Mouse (Mus musculus) brain, embryonic 18.5 days (tissue): ENCODE data around the gene Lman1l.

Source experiments
- DNase-seq: peaks from one replicate; pipeline ENCODE4 v3.0.0-alpha.2; 2012; ENCODE audit warnings: low read depth, low spot score

Lman1l gene

GRCm38 (mm10) chr9:57617556-57618169, 2.9 kb downstream of the Lman1l start:
- no peak for DNase-seq

DNA sequence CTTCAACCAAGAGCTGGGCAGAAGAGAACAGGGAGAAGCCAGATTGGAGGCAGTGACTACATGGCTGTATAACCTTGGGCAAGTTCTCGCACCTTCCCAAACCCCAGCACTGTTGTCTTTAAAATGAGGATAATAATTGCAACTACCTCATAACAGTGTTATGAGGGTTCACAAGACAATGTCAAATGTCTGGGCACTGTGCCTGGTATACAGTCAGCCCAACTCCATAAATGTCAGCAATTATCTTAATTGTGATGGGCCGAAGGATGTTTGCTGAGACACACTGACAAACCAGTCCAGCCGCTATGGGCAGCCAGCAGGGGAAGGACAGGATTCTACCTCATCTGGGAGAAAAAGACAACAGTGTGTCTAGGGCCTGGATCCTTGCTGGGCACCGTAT, 5.8 kb downstream of the Lman1l start:
- DNase-seq: no peak

- DNase-seq: no peak
These were observed 6.6 kb downstream of the Lman1l start for GRCm38 (mm10) chr9:57613975-57614374.

GRCm38 (mm10) chr9:57612587-57612986, 8.0 kb downstream of the Lman1l start:
- no peak for DNase-seq

GRCm38 (mm10) chr9:57610359-57610826, 10.2 kb downstream of the Lman1l start:
- DNase-seq: no peak

DNA sequence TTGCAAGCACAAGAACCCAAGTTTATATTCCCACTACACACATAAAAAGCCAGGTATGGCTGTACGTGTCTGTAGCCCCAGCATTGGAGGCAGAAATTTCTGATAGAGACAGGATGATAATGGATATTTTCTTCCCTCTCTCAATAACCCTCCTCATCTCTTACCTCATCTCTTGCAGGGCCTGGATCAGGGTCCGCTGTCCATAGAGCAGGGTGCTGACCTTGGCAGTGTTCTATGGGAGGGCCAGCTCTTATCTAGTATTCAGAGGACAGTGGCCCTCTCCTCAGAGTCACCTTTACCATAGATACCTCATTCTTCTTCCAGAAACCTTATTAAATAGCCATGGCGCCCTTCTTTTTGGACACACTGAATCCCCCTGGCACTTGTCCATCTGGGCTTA, 10.8 kb downstream of the Lman1l start:
- DNase-seq: no peak

- no peak for DNase-seq
These were observed 14.3 kb downstream of the Lman1l start, which contains the start of gene Cplx3 for GRCm38 (mm10) chr9:57606139-57606851. Gene Cplx3, minus strand, starts transcription at chr9:57606281.

DNA sequence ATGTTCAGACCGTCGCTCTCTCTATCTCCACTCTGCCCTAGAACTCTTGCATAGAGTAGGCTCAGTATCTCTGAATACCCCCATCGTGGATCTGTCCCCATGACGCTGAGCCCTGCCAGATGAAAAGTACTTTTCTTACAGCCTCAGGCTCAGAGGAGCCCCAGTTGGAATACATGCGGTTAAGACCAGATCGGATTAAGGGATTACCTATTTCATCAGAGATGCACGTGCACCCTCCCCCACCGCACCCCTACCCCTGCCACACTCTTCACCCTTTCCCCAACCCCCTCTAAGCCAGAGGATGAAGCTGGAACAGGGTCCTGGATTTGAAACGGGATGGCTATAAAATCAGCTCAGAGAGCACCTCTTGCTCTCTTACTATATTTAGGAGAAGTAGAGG, 15.1 kb downstream of the Lman1l start:
- DNase-seq: no peak

GRCm38 (mm10) chr9:57604875-57605274, 15.7 kb downstream of the Lman1l start:
- DNase-seq: no peak

GRCm38 (mm10) chr9:57602098-57602497, 18.5 kb downstream of the Lman1l start:
- no peak for DNase-seq

DNA sequence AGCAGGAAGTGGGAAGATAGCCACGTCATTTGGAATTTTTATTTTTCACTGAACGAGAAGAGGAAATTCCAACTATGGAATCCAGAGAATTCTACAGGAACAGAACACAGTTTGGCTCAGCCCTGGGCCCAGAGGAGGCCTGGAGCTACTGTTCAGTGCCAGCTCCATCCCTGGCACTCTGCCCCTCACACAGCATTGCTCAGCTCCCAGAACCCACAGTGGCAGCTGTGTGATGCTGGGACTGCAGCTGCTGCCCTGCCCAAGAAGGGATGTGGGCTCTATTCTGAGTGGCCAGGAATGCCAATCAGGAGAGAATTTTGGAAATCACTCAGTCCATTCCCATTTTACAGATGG, 19.2 kb downstream of the Lman1l start:
- no peak for DNase-seq

- no peak for DNase-seq
These were observed 19.8 kb downstream of the Lman1l start for GRCm38 (mm10) chr9:57600620-57601352.

GRCm38 (mm10) chr9:57598851-57599563, 21.6 kb downstream of the Lman1l start:
- DNase-seq: no peak

- DNase-seq: no peak
These were observed 22.6 kb downstream of the Lman1l start for GRCm38 (mm10) chr9:57597929-57598382.

GRCm38 (mm10) chr9:57597265-57597664, 23.3 kb downstream of the Lman1l start:
- DNase-seq: no peak

DNA sequence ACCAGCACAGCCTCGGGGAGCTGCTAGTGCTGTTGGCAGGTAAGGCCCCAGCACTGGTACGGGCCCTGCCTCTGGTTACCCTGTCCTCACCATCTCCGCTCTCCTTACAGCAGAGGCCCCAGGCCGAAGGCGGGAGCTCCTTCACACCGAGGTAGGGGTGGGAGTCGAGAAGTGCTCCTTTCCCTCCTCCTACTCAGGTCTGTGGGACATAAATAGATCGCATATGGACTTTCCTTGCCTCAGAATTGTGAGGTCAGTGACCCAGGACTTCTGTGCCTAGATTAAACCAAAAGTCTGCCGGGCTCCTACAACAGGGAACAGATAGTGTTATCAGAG, 26.4 kb downstream of the Lman1l start:
- no peak for DNase-seq

- DNase-seq: no peak
These were observed 27.0 kb downstream of the Lman1l start for GRCm38 (mm10) chr9:57593454-57594173.

DNA sequence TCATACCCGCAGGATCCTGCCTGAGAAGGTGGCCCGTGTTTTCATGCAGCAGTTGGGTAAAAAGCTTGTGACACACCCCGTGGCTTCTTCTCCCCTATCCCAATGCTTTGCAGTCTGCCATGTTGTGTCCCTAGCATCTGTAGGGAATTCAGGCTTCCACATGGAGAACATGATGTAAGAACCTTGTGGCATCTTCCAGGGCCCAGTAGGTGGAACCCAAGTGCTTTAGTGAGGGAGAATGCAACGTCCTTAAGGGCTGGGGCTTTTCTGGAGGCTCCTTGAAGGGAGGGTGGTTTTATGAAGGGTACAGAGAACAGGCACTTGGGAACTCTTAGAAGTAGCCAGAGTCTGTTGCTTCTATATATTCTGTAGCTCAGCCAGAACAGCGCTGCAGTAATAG, 29.8 kb downstream of the Lman1l start:
- no peak for DNase-seq

GRCm38 (mm10) chr9:57589224-57590126, 31.1 kb downstream of the Lman1l start, which contains the start of gene Ulk3:
Gene Ulk3, plus strand, starts transcription at chr9:57589452.
- DNase-seq: no peak

DNA sequence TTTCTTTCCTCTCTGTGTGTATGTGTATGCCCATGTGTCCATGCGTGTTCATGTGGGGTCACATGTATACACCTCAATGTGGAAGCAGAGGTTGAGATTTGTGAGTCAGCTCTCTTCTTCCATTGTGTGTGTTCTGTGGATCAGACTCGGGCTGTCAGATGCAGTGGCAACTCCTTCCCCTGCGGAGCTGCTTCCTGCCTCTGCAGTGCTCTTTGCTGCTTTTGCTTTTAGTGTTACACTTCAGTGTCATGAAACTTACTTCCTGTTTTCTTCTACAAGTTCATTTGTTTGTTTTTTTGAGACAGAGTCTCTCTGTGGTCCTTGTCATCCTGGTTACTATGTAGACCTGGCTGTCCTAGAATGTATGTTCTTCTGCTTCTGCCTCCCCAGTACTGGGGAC, 35.6 kb downstream of the Lman1l start:
- no peak for DNase-seq
